Mouse (Mus musculus): ENCODE measurements around the gene Alppl2. TPM values are rescaled to one million over a fixed set of nuclear protein-coding genes. Genes with fewer than 3 reads are reported as not detected.

The Alppl2 gene
- polyA plus RNA-seq, 1 experiment: not detected

- TF ChIP-seq POLR2A (IDR thresholded peaks at IDR 0.05; ENCODE audit: borderline replicate concordance, low read depth, low read length) (no peak), CTCF (IDR thresholded peaks at IDR 0.05; ENCODE audit: low read depth, low read length) (no peak)
- H3K27ac ChIP-seq (ENCODE audit: insufficient read depth, low read depth, low read length): no peak within 1 kb of the TSS
- 0 out of 2 replicates have a peak, but pooled peaks cover 3% of the 10 kb centered on the region for H3K4me1 ChIP-seq (ENCODE audit: control insufficient read depth, insufficient read depth, low read length)
- no peak within 1 kb of the TSS for H3K4me3 ChIP-seq (ENCODE audit: insufficient read depth, low read length)
Observed at GRCm38 (mm10) chr1:87101411-87101810, 11.7 kb upstream of the Alppl2 start, which contains the start of gene Alpi. Gene Alpi, minus strand, starts transcription at chr1:87101606.

- Histone ChIP-seq H3K4me1 (ENCODE audit: control insufficient read depth, insufficient read depth, low read length) (0 out of 2 replicates have a peak, but pooled peaks cover 3% of the 10 kb centered on the region), H3K27ac (ENCODE audit: insufficient read depth, low read depth, low read length) (no peak overlapping the region), H3K4me3 (ENCODE audit: insufficient read depth, low read length) (peak overlapping the region; percentile 28)
- TF ChIP-seq POLR2A (IDR thresholded peaks at IDR 0.05; ENCODE audit: borderline replicate concordance, low read depth, low read length) (no peak), CTCF (IDR thresholded peaks at IDR 0.05; ENCODE audit: low read depth, low read length) (peak; percentile 62; the same call in 1 of the 2 replicates)
Observed at GRCm38 (mm10) chr1:87098358-87098975, 8.7 kb upstream of the Alppl2 start.

DNA sequence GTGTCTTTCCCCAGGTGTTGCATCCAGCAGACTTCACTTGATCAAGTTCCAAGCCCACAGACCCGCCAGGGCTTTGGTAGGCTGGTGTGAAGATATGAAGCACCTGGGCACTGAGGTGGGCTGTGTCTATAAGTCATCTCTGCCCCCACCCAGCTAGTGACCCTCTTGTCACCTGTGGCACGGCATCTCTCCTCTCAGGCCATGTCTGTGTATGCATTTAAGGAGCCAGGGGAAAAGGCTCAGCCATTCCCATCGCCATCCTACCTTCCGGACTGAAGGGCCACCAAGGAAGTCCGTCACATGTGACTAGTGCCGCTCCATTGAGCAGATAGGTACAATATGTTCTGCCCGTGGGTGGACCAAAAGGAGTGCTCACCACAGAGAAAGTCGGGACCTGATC is 5.9 kb upstream of the Alppl2 start:
- no peak overlapping the region for H3K4me3 ChIP-seq (ENCODE audit: insufficient read depth, low read length)
- H3K4me1 ChIP-seq (ENCODE audit: control insufficient read depth, insufficient read depth, low read length): 0 out of 2 replicates have a peak, but pooled peaks cover 3% of the 10 kb centered on the region
- TF ChIP-seq CTCF (IDR thresholded peaks at IDR 0.05; ENCODE audit: low read depth, low read length) (no peak), POLR2A (IDR thresholded peaks at IDR 0.05; ENCODE audit: borderline replicate concordance, low read depth, low read length) (no peak)
- no peak overlapping the region for H3K27ac ChIP-seq (ENCODE audit: insufficient read depth, low read depth, low read length)

DNA sequence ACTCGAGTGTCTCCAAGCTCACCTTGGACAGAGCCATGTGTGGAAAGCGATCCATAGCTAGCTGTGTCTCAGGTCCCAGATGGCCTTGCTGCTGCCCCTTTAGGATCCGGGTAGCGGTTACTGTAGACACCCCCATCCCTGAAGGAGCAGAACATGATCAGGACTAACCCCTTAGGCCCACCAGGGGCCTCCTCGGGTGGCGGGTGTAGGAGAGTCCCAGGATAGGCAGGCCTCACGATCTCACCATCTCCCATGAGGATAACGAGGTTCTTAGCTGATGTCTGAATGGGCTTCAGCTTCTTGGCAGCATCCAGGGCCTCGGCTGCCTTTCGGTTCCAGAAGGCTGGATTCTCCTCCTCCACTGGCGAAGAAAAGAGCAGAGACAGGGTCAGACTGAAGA is 477 bp downstream of the Alppl2 start:
- H3K27ac ChIP-seq (ENCODE audit: insufficient read depth, low read depth, low read length): no peak overlapping the region
- H3K4me1 ChIP-seq (ENCODE audit: control insufficient read depth, insufficient read depth, low read length): no peaks in the 10 kb centered on the region
- H3K4me3 ChIP-seq (ENCODE audit: insufficient read depth, low read length): no peak overlapping the region
- no peak for TF ChIP-seq POLR2A (IDR thresholded peaks at IDR 0.05; ENCODE audit: borderline replicate concordance, low read depth, low read length)
- no peak for TF ChIP-seq CTCF (IDR thresholded peaks at IDR 0.05; ENCODE audit: low read depth, low read length)

DNA sequence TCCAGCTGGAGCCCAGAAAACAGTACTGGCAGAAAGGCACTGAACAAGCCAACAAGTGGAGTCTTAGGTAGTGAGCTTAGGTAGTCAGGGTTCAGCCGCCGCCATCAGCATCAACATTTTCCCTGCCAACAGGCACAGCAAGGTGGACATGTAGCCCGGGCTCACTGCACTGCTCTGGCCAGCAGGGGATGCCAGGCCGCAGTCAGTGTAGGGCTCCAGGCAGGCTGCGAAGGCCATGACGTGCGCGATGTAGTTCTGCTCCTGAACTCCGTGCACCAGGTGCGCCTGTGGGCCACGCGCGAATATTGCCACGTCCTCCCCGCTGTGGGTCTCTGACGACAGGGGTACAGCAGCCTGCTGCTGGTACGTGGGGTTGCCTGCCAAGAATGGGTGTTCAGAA is 2.8 kb downstream of the Alppl2 start:
- no peak overlapping the region for H3K4me3 ChIP-seq (ENCODE audit: insufficient read depth, low read length)
- no peak overlapping the region for H3K27ac ChIP-seq (ENCODE audit: insufficient read depth, low read depth, low read length)
- H3K4me1 ChIP-seq (ENCODE audit: control insufficient read depth, insufficient read depth, low read length): no peaks in the 10 kb centered on the region
- no peak for TF ChIP-seq CTCF (IDR thresholded peaks at IDR 0.05; ENCODE audit: low read depth, low read length)
- TF ChIP-seq POLR2A (IDR thresholded peaks at IDR 0.05; ENCODE audit: borderline replicate concordance, low read depth, low read length): no peak

GRCm38 (mm10) chr1:87086196-87086595 is 3.5 kb downstream of the Alppl2 start:
- Histone ChIP-seq H3K4me3 (ENCODE audit: insufficient read depth, low read length) (no peak overlapping the region), H3K27ac (ENCODE audit: insufficient read depth, low read depth, low read length) (no peak overlapping the region), H3K4me1 (ENCODE audit: control insufficient read depth, insufficient read depth, low read length) (no peaks in the 10 kb centered on the region)
- TF ChIP-seq POLR2A (IDR thresholded peaks at IDR 0.05; ENCODE audit: borderline replicate concordance, low read depth, low read length) (no peak), CTCF (IDR thresholded peaks at IDR 0.05; ENCODE audit: low read depth, low read length) (no peak)

DNA sequence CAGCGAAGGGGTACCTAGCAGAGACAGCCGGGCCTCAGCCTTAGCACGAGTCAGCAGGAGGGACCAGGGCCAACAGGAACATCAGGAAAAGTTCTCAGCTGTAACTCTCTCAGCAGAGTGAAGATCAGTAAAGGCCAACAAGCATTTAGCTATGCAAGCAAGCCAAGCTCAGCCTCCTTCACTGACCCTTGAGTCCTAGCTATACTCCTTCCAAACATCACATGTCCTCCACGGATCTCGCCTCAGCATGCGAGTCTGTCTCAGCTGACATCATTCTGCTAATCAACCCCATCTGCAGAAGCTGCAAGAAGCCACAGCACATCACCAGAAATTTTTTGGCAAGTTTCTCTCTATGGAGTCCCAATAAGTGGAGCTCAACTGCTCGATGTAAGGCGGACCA is 16.0 kb downstream of the Alppl2 start:
- TF ChIP-seq CTCF (IDR thresholded peaks at IDR 0.05; ENCODE audit: low read depth, low read length) (no peak), POLR2A (IDR thresholded peaks at IDR 0.05; ENCODE audit: borderline replicate concordance, low read depth, low read length) (no peak)
- no peaks in the 10 kb centered on the region for H3K4me1 ChIP-seq (ENCODE audit: control insufficient read depth, insufficient read depth, low read length)
- H3K4me3 ChIP-seq (ENCODE audit: insufficient read depth, low read length): no peak overlapping the region
- H3K27ac ChIP-seq (ENCODE audit: insufficient read depth, low read depth, low read length): no peak overlapping the region

DNA sequence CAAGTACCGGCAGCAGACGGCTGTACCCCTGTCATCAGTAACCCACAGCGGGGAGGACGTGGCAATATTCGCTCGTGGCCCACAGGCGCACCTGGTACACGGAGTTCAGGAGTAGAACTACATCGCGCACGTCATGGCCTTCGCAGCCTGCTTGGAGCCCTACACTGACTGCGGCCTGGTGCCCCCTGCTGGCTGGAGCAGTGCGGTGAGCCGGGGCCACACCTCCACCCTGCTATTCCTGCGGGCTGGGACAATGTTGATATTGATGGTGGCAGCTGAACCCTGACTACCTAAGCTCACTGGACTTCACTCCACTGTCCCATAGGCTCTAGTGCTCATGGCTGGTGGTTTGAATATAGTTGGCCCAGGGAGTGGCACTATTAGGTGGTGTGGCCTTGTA is 19.0 kb downstream of the Alppl2 start:
- no peak overlapping the region for H3K27ac ChIP-seq (ENCODE audit: insufficient read depth, low read depth, low read length)
- TF ChIP-seq CTCF (IDR thresholded peaks at IDR 0.05; ENCODE audit: low read depth, low read length) (peak; percentile 37), POLR2A (IDR thresholded peaks at IDR 0.05; ENCODE audit: borderline replicate concordance, low read depth, low read length) (no peak)
- no peaks in the 10 kb centered on the region for H3K4me1 ChIP-seq (ENCODE audit: control insufficient read depth, insufficient read depth, low read length)
- no peak overlapping the region for H3K4me3 ChIP-seq (ENCODE audit: insufficient read depth, low read length)

DNA sequence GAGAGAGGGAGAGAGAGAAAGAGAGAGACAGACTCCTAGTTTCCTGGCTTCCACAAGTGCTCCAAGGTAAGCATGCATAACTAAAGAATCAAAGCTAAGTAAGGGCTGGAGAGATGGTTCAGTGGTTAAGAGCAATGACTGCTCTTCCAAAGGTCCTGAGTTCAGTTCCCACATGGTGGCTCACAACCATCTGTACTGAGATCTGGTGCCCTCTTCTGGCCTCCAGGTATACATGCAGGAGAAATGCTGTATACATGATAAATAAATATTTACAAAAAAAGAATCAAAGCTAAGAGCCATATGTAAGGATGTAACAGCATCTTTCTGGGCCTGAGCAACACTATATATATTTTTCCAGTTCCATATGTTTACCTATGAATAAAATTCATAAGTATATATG is 28.8 kb downstream of the Alppl2 start:
- TF ChIP-seq POLR2A (IDR thresholded peaks at IDR 0.05; ENCODE audit: borderline replicate concordance, low read depth, low read length): no peak
- TF ChIP-seq CTCF (IDR thresholded peaks at IDR 0.05; ENCODE audit: low read depth, low read length): no peak
- no peak overlapping the region for H3K4me3 ChIP-seq (ENCODE audit: insufficient read depth, low read length)

DNA sequence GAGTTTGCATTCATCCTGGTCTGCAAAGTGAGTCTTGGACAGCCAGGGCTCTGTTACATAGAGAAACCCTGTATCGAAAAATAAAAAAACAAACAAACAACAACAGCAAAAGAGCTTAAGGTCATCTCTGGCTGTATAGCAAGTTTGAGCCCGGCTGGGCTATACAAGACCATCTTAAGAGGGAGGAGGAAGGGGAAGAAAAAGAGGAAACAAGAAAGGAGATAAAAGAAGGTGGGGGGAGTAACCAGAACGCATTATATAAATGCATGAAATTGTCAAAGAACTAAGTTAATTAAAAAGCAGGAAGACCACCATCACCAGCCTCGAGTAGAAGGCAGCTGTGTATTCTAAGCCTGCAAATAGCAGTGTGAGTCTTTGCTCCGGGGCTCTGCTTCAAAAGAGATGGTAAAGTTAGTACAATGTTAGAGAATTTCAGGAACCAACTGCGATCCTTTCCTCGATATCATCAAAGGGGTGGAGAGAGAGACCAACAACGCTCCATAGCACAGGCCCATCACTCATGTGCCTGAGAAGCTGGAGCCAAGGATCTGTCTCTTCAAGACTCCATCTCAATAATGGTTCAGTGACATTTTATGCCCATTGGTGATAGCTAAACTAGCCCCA is 30.6 kb downstream of the Alppl2 start:
- Histone ChIP-seq H3K4me1 (ENCODE audit: control insufficient read depth, insufficient read depth, low read length) (no peaks in the 10 kb centered on the region), H3K27ac (ENCODE audit: insufficient read depth, low read depth, low read length) (no peak overlapping the region), H3K4me3 (ENCODE audit: insufficient read depth, low read length) (no peak overlapping the region)
- TF ChIP-seq POLR2A (IDR thresholded peaks at IDR 0.05; ENCODE audit: borderline replicate concordance, low read depth, low read length): no peak
- TF ChIP-seq CTCF (IDR thresholded peaks at IDR 0.05; ENCODE audit: low read depth, low read length): no peak

More for the DNA sequence above, 28.8 kb downstream of the Alppl2 start:
- H3K4me1 ChIP-seq (ENCODE audit: control insufficient read depth, insufficient read depth, low read length): no peaks in the 10 kb centered on the region
- H3K27ac ChIP-seq (ENCODE audit: insufficient read depth, low read depth, low read length): no peak overlapping the region
